Mouse (Mus musculus) embryonic facial prominence, embryonic 14.5 days (tissue): ENCODE results near the gene Rplp2. TPM values are rescaled to one million over a fixed set of nuclear protein-coding genes. Genes with fewer than 3 reads are reported as not detected.

ENCODE experiments used
- ATAC-seq: fragments of 200-750 bp; cut with Nextera tagmentation; 2 replicates; pipeline ENCODE4 v1.8.0; 2017; ENCODE audit warnings: low read depth, moderate number of reproducible peaks, moderate TSS enrichment
- DNase-seq: peaks from one replicate; pipeline ENCODE4 v3.0.0-alpha.2; 2015; ENCODE audit warnings: low spot score
- H3K27ac ChIP-seq: fragments of 300-500 bp; sonication (generic); replicated peaks from 2 replicates; pipeline ENCODE4 v1.5.1; 2014; ENCODE audit warnings: low read depth, mild to moderate bottlenecking, low read length, moderate library complexity
- H3K27me3 ChIP-seq: fragments of 300-500 bp; sonication (generic); replicated peaks from 2 replicates; pipeline ENCODE4 v1.6.1; 2014; ENCODE audit warnings: low read length; ENCODE audit not compliant: control insufficient read depth, insufficient read depth
- H3K36me3 ChIP-seq: fragments of 300-500 bp; sonication (generic); 2 replicates; pipeline ENCODE4 v1.6.1; 2014; ENCODE audit warnings: low read length, mixed read lengths; ENCODE audit not compliant: control insufficient read depth, insufficient read depth
- H3K4me1 ChIP-seq: fragments of 300-500 bp; sonication (generic); 2 replicates; pipeline ENCODE4 v1.6.1; 2014; ENCODE audit warnings: antibody characterized with exemption, low read length; ENCODE audit not compliant: control insufficient read depth, insufficient read depth
- H3K4me2 ChIP-seq: fragments of 300-500 bp; sonication (generic); 2 replicates; pipeline ENCODE4 v1.6.1; 2014; ENCODE audit warnings: low read depth, mild to moderate bottlenecking, low read length, moderate library complexity, mixed read lengths
- H3K4me3 ChIP-seq: fragments of 300-500 bp; sonication (generic); 2 replicates; pipeline ENCODE4 v1.5.1; 2014; ENCODE audit warnings: low read depth, mild to moderate bottlenecking, low read length
- H3K9ac ChIP-seq: fragments of 300-500 bp; sonication (generic); 2 replicates; pipeline ENCODE4 v1.6.1; 2014; ENCODE audit warnings: low read depth, mild to moderate bottlenecking, low read length, moderate library complexity, mixed read lengths
- H3K9me3 ChIP-seq: fragments of 300-500 bp; sonication (generic); 2 replicates; pipeline ENCODE4 v1.6.1; 2016; ENCODE audit warnings: low read length; ENCODE audit not compliant: control insufficient read depth
- WGBS: fragments of 180-500 bp; shearing (Covaris S2); extraction: QIAGEN DNeasy Blood & Tissue Kit; methylation state at CpG from one replicate; pipeline ENCODE4 v1.1.7; 2014; 5-methylcytosine and 5-hydroxymethylcytosine counted together
- polyA plus RNA-seq: library from polyadenylated mRNA; unstranded; fragments of >200 nt; fragmentation: Nextera tagmentation; extraction: Ambion mirVana; gene quantifications from 2 replicates; pipeline ENCODE4 v1.2.1, GENCODE M21; 2014

Rplp2 gene
- polyA plus RNA-seq, 1 experiment from 2014 or later: 1,386 TPM

- Histone ChIP-seq H3K36me3 (peaks cover 35% of the 10 kb centered on the region), H3K4me1 (peaks cover 4% of the 10 kb centered on the region; the same call in 1 of the 2 replicates), H3K4me2 (peak overlapping the region; percentile 47; the same call in 1 of the 2 replicates), H3K27me3 (no peaks in the 10 kb centered on the region), H3K4me3 (peak overlapping the region; percentile 27), H3K27ac (no peak overlapping the region), H3K9me3 (no peaks in the 10 kb centered on the region), H3K9ac (no peak overlapping the region; the same call in 1 of the 2 replicates)
- WGBS: 57% methylated on average over 5 of the region's 5 CpGs
- ATAC-seq (no peak), DNase-seq (no peak)
Observed at GRCm38 (mm10) chr7:141428701-141429100, 18.5 kb upstream of the Rplp2 start.

- 2% methylated on average over 19 of the region's 19 CpGs for WGBS
- H3K9ac ChIP-seq: no peak within 1 kb of the TSS; the same call in 1 of the 2 replicates
- DNase-seq: peak; percentile 79
- peak; percentile 81 for ATAC-seq
- H3K4me2 ChIP-seq: peak within 1 kb of the TSS; percentile 47
- H3K36me3 ChIP-seq: peaks cover 36% of the 10 kb centered on the region
- H3K27me3 ChIP-seq: no peaks in the 10 kb centered on the region
- H3K4me1 ChIP-seq: peaks cover 9% of the 10 kb centered on the region; the same call in 1 of the 2 replicates
- no peaks in the 10 kb centered on the region for H3K9me3 ChIP-seq
- no peak within 1 kb of the TSS; the same call in 1 of the 2 replicates for H3K27ac ChIP-seq
- H3K4me3 ChIP-seq: peak within 1 kb of the TSS; percentile 27
Observed at GRCm38 (mm10) chr7:141429310-141429709, 17.9 kb upstream of the Rplp2 start, which contains the start of gene Cend1. Cend1 (minus strand) TSS chr7:141429491.

GRCm38 (mm10) chr7:141429840-141430584 is 17.2 kb upstream of the Rplp2 start:
- no peak overlapping the region for H3K4me2 ChIP-seq
- H3K36me3 ChIP-seq: peaks cover 36% of the 10 kb centered on the region
- no peak overlapping the region for H3K4me3 ChIP-seq
- H3K9ac ChIP-seq: no peak overlapping the region
- no peak for DNase-seq
- ATAC-seq: no peak
- peaks cover 10% of the 10 kb centered on the region; the same call in 1 of the 2 replicates for H3K4me1 ChIP-seq
- no peaks in the 10 kb centered on the region for H3K9me3 ChIP-seq
- 64% methylated on average over 9 of the region's 9 CpGs for WGBS
- H3K27ac ChIP-seq: no peak overlapping the region
- no peaks in the 10 kb centered on the region for H3K27me3 ChIP-seq

- DNase-seq (no peak), ATAC-seq (no peak)
- H3K4me3 ChIP-seq: no peak overlapping the region
- H3K9me3 ChIP-seq: no peaks in the 10 kb centered on the region
- 97% methylated on average over 9 of the region's 9 CpGs for whole genome bisulfite sequencing
- no peak overlapping the region for H3K9ac ChIP-seq
- peaks cover 36% of the 10 kb centered on the region for H3K36me3 ChIP-seq
- no peaks in the 10 kb centered on the region for H3K27me3 ChIP-seq
- peaks cover 14% of the 10 kb centered on the region; the same call in 1 of the 2 replicates for H3K4me1 ChIP-seq
- no peak overlapping the region for H3K4me2 ChIP-seq
- H3K27ac ChIP-seq: no peak overlapping the region
Observed at GRCm38 (mm10) chr7:141430585-141431240, 16.5 kb upstream of the Rplp2 start.

GRCm38 (mm10) chr7:141431434-141432185 is 15.6 kb upstream of the Rplp2 start:
- H3K4me2 ChIP-seq: no peak overlapping the region
- H3K27ac ChIP-seq: no peak overlapping the region
- ATAC-seq (no peak), DNase-seq (no peak)
- H3K9me3 ChIP-seq: no peaks in the 10 kb centered on the region
- H3K36me3 ChIP-seq: peaks cover 36% of the 10 kb centered on the region
- peaks cover 21% of the 10 kb centered on the region; the same call in 1 of the 2 replicates for H3K4me1 ChIP-seq
- no peak overlapping the region for H3K4me3 ChIP-seq
- no peak overlapping the region for H3K9ac ChIP-seq
- no peaks in the 10 kb centered on the region for H3K27me3 ChIP-seq
- WGBS: 92% methylated on average over 16 of the region's 19 CpGs

- WGBS: 78% methylated on average over 6 of the region's 8 CpGs
- DNase-seq: no peak
- Histone ChIP-seq H3K9me3 (no peaks in the 10 kb centered on the region), H3K4me1 (peaks cover 26% of the 10 kb centered on the region; the same call in 1 of the 2 replicates), H3K9ac (no peak overlapping the region), H3K27ac (no peak overlapping the region), H3K4me2 (no peak overlapping the region), H3K36me3 (peaks cover 36% of the 10 kb centered on the region), H3K27me3 (no peaks in the 10 kb centered on the region), H3K4me3 (no peak overlapping the region)
- no peak for ATAC-seq
Observed at GRCm38 (mm10) chr7:141432186-141432611, 15.0 kb upstream of the Rplp2 start.

GRCm38 (mm10) chr7:141432741-141433516 is 14.2 kb upstream of the Rplp2 start:
- H3K4me2 ChIP-seq: no peak overlapping the region
- no peak overlapping the region for H3K4me3 ChIP-seq

More at GRCm38 (mm10) chr7:141432741-141433516, 14.2 kb upstream of the Rplp2 start:
- peaks cover 36% of the 10 kb centered on the region for H3K36me3 ChIP-seq
- H3K27ac ChIP-seq: no peak overlapping the region
- no peak overlapping the region for H3K9ac ChIP-seq
- H3K9me3 ChIP-seq: no peaks in the 10 kb centered on the region
- H3K27me3 ChIP-seq: no peaks in the 10 kb centered on the region
- ATAC-seq (no peak), DNase-seq (no peak)
- WGBS: 70% methylated on average over 5 of the region's 6 CpGs
- peaks cover 26% of the 10 kb centered on the region; the same call in 1 of the 2 replicates for H3K4me1 ChIP-seq
